Mouse (Mus musculus) gastrocnemius, postnatal 10 days (tissue): Measurements from ENCODE around the gene Podxl2. TPM values are rescaled to one million over a fixed set of nuclear protein-coding genes. Genes with fewer than 3 reads are reported as not detected.

Source experiments
- DNase-seq: peaks from one replicate; pipeline ENCODE4 v3.0.0; 2021; ENCODE audit warnings: mixed read lengths
- total RNA-seq, 2 experiments: library from RNA; stranded (reverse); gene quantifications; 2 replicates each; pipeline ENCODE4 v1.2.3; 2021

The Podxl2 gene
- total RNA-seq, 2 experiments from 2014 or later: 69.0 to 70.3 TPM

- DNase-seq: no peak
Measured at GRCm38 (mm10) chr6:88844901-88845565, 29.8 kb downstream of the Podxl2 start.

DNA sequence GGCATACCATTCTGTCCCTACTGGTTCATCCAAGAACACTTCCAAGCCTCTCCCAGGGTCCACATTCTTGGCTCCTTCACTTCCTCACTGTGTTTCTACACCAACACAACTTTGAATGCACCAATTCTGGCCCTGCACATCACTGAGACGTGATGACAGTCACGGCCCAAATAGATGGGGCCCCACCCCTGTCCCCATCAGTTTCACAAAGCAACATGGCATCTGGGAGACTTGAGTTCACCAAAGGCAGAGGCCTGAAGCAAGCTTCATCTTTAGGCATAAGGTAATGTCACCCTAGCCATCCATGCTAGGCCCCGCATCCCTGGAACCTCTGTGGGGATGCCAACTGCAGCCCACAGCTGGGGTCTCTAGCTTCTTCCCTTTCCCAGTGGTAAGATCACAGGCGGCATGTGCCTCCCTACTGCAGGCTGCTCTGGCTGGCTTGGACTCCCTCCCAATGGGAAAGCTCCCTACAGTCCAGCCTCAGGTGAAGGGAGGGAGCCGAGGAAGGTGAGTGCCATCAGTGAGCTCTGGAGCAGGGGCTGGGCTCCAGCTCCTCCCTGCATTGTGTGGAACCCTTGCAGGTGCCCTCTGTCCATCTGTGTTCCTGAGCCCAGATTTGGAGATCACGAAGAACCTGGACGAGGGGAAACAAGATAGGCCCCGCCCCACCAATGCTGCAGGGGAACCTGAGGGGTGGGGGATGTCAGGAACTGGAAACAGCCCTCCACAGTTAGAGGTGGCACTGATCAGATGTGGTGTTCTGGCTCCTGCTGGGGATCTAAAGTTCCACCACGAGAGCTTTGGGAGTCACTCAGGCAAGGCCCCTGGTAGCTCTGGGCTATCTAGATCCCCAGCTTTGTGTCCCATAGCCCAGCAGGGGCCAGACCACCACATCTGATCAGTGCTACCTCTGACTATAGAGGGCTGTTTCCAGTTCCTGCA, 30.8 kb downstream of the Podxl2 start:
- no peak for DNase-seq

GRCm38 (mm10) chr6:88843241-88843640, 31.6 kb downstream of the Podxl2 start:
- no peak for DNase-seq

- DNase-seq: peak; percentile 54
Measured at GRCm38 (mm10) chr6:88842731-88843151, 32.1 kb downstream of the Podxl2 start.

GRCm38 (mm10) chr6:88841781-88842689, 32.8 kb downstream of the Podxl2 start, which contains the start of gene Abtb1:
TSS of gene Abtb1 (minus strand) at chr6:88841984.
- DNase-seq: peak; percentile 98

DNA sequence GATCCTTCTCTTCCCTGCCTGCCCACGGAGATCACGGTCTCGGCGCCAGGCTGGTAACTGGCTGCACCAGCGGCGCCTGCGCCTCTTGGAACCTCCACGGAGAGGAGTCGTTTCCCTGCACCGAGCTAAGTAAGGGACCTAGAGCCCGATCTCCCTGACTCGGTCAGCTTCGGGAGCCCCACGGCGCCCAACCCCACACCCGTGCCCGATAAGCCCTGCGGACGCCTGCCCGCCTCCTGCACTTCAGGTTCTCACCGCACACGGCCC, 33.4 kb downstream of the Podxl2 start:
- DNase-seq: no peak

DNA sequence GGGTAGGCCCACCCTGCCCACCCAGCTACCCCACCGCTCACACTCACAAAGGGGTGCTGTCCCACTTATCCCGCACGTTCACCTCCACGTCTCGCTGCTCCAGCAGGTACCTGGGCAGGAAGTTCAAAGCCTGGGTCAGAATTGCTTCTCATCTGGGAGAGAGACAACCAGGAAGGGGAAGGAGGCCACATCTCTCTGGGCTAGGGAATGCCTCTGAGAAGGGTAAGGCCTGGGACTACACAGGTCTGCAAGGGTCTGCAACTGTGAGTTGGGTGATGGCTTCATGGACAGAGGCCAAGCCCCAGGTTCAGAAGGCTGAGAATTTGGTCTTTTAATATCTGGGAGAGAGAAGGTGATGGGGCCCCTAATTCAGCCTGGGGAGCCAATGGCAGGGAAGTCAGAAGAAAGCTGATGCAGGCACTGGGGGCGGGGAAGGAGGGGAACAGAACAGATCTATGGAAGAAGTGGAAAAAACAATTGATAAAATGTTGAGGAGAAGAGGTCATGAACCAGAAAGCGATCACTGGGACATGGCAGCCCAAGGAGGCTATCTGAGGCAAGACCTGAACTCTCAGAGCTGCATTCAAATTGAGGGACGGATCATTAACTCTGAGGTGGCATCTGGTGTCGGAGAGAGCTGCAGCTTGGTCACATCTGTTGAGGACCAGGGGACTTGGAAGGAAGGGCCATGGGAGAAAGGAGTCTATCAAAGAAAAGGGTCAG, 33.9 kb downstream of the Podxl2 start:
- no peak for DNase-seq

- DNase-seq: no peak
Measured at GRCm38 (mm10) chr6:88840211-88840610, 34.6 kb downstream of the Podxl2 start.

DNA sequence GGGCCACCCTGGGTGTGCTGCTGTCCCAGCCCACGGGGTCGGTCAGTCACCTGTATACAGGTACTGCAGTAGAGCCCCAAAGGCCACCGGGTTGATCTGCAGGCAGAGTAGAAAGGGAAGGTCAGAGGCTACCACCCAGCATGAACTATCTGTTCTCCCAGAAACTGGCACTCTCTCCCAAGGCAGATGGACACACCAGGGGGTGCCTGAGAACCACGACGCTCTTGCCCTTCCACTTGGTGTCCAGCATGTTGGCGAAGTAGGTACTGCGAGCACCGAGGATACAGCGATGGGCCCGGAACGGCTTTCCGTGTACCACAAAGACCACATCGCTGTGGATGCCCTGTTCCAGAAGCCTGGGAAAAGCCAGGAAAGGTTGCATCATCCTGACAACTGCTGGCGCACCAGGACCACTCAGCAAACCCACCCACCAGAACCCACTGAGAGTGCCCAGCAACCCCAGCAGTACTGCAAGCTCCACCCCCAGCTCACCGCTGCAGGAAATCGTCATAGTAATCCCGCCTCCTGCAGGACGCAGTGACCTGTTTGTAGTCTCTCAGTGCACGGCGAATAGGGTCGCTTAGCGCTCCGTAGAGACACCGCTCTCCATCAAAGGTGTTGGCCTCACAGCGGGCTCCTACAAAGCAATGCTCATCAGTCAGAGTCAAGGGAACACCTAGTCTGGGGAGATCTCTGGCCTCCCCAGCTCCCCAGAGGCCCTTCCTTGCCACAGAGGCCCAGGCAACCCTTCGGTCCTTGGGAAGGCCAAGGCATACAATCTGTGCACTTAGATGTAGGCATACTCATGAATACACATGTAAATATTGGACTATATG, 35.5 kb downstream of the Podxl2 start:
- DNase-seq: no peak

- no peak for DNase-seq
Measured at GRCm38 (mm10) chr6:88838613-88839012, 36.2 kb downstream of the Podxl2 start.

DNA sequence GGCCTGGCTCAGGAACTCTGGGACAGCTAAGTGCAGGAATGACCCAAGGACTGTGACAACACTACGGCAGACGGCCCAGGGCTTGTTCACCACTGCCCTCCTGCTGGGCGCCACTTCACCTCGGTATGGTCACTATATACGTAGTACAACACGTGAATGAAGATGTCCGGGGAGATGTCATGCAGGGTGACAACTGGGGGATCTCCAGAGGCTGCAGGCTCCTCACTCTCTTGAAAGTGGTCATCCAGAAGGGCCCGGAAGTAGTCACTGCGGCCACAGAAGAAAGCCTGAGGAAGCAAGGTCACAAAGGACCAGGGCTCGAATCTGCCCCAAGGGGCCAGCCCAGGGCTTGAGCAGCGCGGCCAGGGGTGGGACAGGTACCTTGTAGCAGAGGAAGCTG, 36.8 kb downstream of the Podxl2 start:
- DNase-seq: no peak

- no peak for DNase-seq
Measured at GRCm38 (mm10) chr6:88836178-88836819, 38.5 kb downstream of the Podxl2 start.

- DNase-seq: peak; percentile 4
Measured at GRCm38 (mm10) chr6:88835047-88835446, 39.8 kb downstream of the Podxl2 start.

DNA sequence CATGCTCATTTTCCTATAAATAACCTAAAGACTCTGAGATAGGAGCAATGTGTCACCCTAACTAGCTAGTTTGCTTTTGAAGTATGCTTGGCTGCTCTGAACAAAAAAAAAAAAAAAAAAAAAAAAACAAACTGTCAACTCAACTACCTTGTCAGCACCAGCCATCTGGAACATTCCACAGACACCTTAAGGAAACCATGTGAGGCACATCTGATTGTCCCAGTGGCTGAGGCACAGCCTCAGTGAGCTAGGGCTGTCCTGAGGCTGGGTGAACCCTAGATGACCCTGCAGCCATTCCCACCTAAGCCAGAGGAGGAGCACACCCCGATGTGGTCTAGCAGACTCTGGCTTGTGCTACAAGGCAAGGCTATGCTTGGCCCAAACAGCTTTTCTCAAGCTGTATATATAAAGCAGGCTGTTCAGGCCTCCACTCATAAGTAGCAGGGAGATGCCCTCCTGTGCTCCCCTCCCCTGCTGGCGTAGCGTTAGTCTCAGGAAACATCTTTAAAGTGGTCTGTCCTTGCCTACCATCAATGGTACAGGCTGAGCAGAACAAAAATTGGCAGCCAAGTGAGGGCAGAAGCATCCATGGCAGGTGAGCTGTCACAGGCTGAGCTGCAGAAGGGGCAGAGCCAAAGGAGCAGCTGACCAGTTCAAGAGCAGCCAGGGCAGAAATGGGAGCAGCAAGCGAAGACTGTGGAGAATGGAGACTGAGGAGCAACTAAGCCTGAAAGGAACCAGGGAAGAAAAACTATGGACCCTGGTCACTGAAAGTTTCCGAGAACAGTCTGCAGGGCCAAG, 41.3 kb downstream of the Podxl2 start:
- DNase-seq: no peak

- DNase-seq: no peak
Measured at GRCm38 (mm10) chr6:88832663-88833062, 42.2 kb downstream of the Podxl2 start.

- peak; percentile 69 for DNase-seq
Measured at GRCm38 (mm10) chr6:88831456-88831855, 43.4 kb downstream of the Podxl2 start.

DNA sequence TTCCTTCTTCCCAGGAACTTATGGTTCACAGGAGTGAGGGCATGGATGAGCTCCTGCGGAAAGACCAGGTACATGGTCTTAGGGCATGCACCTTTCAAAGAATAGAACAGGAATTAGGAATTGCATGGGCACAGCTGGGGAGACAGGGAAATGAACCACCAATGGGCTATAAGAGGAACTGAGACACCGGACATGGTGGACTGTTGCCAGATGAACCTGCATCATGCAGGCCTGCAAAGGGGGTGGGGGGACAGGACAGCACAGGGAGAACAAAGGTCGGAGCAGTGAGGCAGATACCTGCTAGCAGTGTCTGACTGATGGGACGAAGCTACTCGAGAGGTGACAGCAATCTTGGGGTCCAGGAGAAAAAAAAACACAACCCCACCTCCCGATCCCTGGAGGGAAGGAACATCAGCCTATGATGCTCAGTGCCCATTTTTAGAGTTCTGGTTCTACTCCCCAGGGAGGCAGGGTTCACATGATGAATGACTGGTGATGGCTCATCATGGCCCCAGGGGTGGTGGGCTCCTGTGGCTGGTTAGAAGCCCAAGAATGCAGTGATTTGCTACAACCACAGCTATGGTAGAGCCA, 44.6 kb downstream of the Podxl2 start:
- peak; percentile 7 for DNase-seq

- no peak for DNase-seq
Measured at GRCm38 (mm10) chr6:88829579-88829978, 45.3 kb downstream of the Podxl2 start.
